Mouse (Mus musculus): ENCODE results near the gene Asprv1. TPM values are rescaled to one million over a fixed set of nuclear protein-coding genes. Genes with fewer than 3 reads are reported as not detected.

Gene Asprv1
- polyA plus RNA-seq, 1 experiment from 2014 or later: 1.0 TPM

DNA sequence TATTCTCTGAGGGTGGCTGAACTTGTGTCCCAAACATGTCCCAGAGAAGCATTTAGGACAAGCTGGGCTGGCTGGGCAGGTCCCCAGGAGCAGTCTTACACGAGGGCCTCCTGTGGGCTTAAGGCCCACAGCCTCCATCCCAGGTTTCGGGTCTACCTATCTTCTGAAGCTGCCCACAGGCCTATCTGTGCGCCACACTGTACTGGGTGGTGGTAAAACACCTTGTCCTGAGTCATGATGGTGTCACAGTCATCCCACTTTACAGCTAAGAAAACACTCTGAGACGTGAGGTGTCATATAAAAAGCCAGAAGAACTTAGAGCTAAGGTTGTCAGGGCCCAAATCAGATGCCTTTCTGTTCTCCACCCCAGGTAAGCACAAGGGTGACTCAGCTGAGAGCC lies 21.7 kb upstream of the Asprv1 start:
- H3K4me3 ChIP-seq (ENCODE audit: low read depth, low read length): no peak overlapping the region
- WGBS: 84% methylated on average over 4 of the region's 4 CpGs
- no peak for ATAC-seq

DNA sequence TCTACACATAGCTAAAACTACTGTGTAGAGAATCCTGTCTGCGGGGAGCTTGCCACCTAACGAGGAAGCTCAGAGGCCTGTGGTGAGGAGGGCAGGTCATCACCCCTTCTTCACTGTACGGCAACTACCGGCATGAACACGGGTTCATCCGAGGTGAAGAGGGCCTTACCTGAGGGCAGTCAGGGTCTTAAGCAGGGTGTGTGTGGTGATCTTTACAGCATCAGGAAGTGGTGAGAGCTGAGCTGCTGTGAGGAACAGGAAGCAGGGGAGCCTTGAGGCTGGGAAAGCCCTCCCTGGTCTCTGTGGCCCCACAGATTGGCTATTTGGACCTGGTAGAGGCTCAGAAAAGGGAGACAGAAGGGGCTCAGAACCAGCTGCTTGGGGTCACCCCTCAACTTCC lies 20.5 kb upstream of the Asprv1 start:
- no peak overlapping the region for H3K27ac ChIP-seq (ENCODE audit: low read depth, low read length)
- H3K9me3 ChIP-seq (replicated peaks; ENCODE audit: control insufficient read depth, low read length): no peaks in the 10 kb centered on the region
- H3K4me2 ChIP-seq (ENCODE audit: low read length): no peak overlapping the region
- ATAC-seq: no peak
- no peak overlapping the region for H3K4me3 ChIP-seq (ENCODE audit: low read depth, low read length)
- no peaks in the 10 kb centered on the region for H3K4me1 ChIP-seq (ENCODE audit: control insufficient read depth, insufficient read depth, low read length)
- no peaks in the 10 kb centered on the region for H3K36me3 ChIP-seq (ENCODE audit: control insufficient read depth, insufficient read depth, low read length)
- H3K9ac ChIP-seq (ENCODE audit: low read length): no peak overlapping the region
- WGBS: 88% methylated on average over 6 of the region's 6 CpGs
- no peak for DNase-seq (ENCODE audit: low spot score)
- H3K27me3 ChIP-seq (replicated peaks; ENCODE audit: control insufficient read depth, insufficient read depth, low read length): no peaks in the 10 kb centered on the region

More for the DNA sequence above, 21.7 kb upstream of the Asprv1 start:
- Histone ChIP-seq H3K9ac (ENCODE audit: low read length) (no peak overlapping the region), H3K9me3 (replicated peaks; ENCODE audit: control insufficient read depth, low read length) (no peaks in the 10 kb centered on the region), H3K36me3 (ENCODE audit: control insufficient read depth, insufficient read depth, low read length) (no peaks in the 10 kb centered on the region), H3K27ac (ENCODE audit: low read depth, low read length) (no peak overlapping the region), H3K4me1 (ENCODE audit: control insufficient read depth, insufficient read depth, low read length) (no peaks in the 10 kb centered on the region), H3K4me2 (ENCODE audit: low read length) (no peak overlapping the region), H3K27me3 (replicated peaks; ENCODE audit: control insufficient read depth, insufficient read depth, low read length) (no peaks in the 10 kb centered on the region)
- no peak for DNase-seq (ENCODE audit: low spot score)

DNA sequence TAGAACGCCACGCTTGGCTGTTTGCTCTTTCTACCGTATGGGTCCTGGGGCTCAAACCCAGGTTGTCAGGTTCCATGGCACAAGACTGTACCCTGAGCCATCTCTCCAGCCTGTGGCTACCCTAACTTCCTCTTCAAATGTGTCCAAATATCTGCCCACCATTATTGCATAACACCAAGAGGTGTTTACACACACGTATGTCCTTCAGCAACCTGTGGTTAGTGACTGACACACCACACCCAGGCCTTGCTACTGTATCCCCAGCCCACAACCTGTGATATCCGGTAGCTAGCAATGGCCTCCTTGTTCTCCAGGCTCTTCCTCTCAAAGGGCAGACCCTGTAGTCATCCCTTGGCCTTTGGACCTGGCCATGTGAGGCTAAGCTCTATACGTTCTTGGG lies 18.7 kb upstream of the Asprv1 start:
- no peak for DNase-seq (ENCODE audit: low spot score)
- WGBS: 92% methylated on average over 6 of the region's 6 CpGs
- Histone ChIP-seq H3K4me2 (ENCODE audit: low read length) (no peak overlapping the region), H3K36me3 (ENCODE audit: control insufficient read depth, insufficient read depth, low read length) (no peaks in the 10 kb centered on the region), H3K4me1 (ENCODE audit: control insufficient read depth, insufficient read depth, low read length) (no peaks in the 10 kb centered on the region), H3K4me3 (ENCODE audit: low read depth, low read length) (no peak overlapping the region), H3K27me3 (replicated peaks; ENCODE audit: control insufficient read depth, insufficient read depth, low read length) (no peaks in the 10 kb centered on the region), H3K9ac (ENCODE audit: low read length) (no peak overlapping the region), H3K9me3 (replicated peaks; ENCODE audit: control insufficient read depth, low read length) (no peaks in the 10 kb centered on the region), H3K27ac (ENCODE audit: low read depth, low read length) (no peak overlapping the region)
- ATAC-seq: no peak

DNA sequence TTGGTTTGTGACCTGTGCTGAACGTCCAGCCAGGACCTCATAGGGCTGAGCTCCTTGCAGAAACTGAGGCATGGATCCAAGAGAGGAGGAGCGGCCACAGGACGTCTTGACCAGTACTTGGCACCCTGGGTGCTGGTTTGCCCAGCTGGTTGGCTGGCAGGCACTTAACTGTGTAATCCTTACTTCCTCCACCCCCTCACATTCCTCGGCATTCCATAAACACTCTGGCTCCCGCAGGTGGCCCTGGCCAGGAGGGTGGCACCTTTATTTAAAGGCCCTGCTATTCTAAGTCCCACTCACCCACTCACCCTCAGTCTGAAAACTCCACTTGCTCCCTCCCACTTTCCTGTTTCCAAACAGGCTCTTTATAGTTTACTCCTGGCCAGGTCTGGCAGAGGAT lies 17.2 kb upstream of the Asprv1 start:
- H3K27ac ChIP-seq (ENCODE audit: low read depth, low read length): no peak overlapping the region
- H3K4me2 ChIP-seq (ENCODE audit: low read length): no peak overlapping the region
- no peak for DNase-seq (ENCODE audit: low spot score)
- 62% methylated on average over 5 of the region's 5 CpGs for WGBS
- H3K9ac ChIP-seq (ENCODE audit: low read length): no peak overlapping the region
- no peak overlapping the region for H3K4me3 ChIP-seq (ENCODE audit: low read depth, low read length)
- H3K36me3 ChIP-seq (ENCODE audit: control insufficient read depth, insufficient read depth, low read length): no peaks in the 10 kb centered on the region
- H3K27me3 ChIP-seq (replicated peaks; ENCODE audit: control insufficient read depth, insufficient read depth, low read length): no peaks in the 10 kb centered on the region
- no peaks in the 10 kb centered on the region for H3K9me3 ChIP-seq (replicated peaks; ENCODE audit: control insufficient read depth, low read length)
- H3K4me1 ChIP-seq (ENCODE audit: control insufficient read depth, insufficient read depth, low read length): no peaks in the 10 kb centered on the region
- no peak for ATAC-seq

DNA sequence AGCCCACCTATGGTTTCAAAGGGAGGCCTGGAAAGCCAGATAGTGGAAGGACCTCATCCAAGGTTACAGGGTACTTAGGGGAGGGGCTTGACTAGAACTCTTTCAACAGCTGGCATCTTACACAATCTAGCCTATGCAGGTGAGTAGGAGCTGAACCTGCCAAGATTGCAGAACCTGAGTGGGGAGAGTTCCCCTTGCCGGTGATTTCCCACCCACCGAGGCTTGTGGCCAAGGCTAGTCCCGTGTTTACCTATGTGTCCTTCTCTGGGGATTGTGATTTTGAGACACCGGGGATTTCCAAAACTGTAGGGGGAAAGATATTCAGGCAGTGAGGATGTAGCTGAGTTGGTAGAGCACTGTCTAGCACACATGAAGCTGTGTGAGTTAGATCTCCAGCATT lies 12.7 kb upstream of the Asprv1 start:
- no peaks in the 10 kb centered on the region for H3K4me1 ChIP-seq (ENCODE audit: control insufficient read depth, insufficient read depth, low read length)
- WGBS: 92% methylated on average over 4 of the region's 4 CpGs
- DNase-seq (ENCODE audit: low spot score) (no peak), ATAC-seq (no peak)
- no peak overlapping the region for H3K4me3 ChIP-seq (ENCODE audit: low read depth, low read length)
- no peak overlapping the region for H3K27ac ChIP-seq (ENCODE audit: low read depth, low read length)
- no peak overlapping the region for H3K9ac ChIP-seq (ENCODE audit: low read length)
- no peaks in the 10 kb centered on the region for H3K36me3 ChIP-seq (ENCODE audit: control insufficient read depth, insufficient read depth, low read length)
- no peaks in the 10 kb centered on the region for H3K27me3 ChIP-seq (replicated peaks; ENCODE audit: control insufficient read depth, insufficient read depth, low read length)
- no peaks in the 10 kb centered on the region for H3K9me3 ChIP-seq (replicated peaks; ENCODE audit: control insufficient read depth, low read length)
- H3K4me2 ChIP-seq (ENCODE audit: low read length): no peak overlapping the region

DNA sequence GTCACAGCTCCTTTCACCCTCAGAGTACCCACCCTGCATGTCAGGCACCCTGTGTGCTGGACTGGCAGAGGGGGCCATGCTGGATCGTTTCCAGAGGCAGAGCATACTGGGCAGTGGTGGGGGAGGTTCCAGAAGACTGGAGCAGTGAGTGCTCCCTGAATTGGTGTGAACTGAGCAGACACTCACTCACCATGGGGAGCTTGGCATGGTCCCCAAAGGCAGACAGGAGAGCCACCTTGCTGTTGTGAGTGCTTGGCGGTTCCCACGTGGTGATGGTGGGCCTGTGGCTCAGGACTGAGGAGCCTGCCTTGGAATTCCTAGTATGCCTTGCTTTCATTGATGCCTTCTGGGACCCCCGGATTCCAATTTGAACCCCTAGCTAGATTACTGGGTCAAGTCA lies 4.8 kb upstream of the Asprv1 start:
- 90% methylated on average over 4 of the region's 4 CpGs for WGBS
- no peaks in the 10 kb centered on the region for H3K36me3 ChIP-seq (ENCODE audit: control insufficient read depth, insufficient read depth, low read length)
- no peak for DNase-seq (ENCODE audit: low spot score)
- H3K4me3 ChIP-seq (ENCODE audit: low read depth, low read length): no peak overlapping the region
- no peak for ATAC-seq
- H3K4me2 ChIP-seq (ENCODE audit: low read length): no peak overlapping the region
- no peak overlapping the region for H3K27ac ChIP-seq (ENCODE audit: low read depth, low read length)
- no peaks in the 10 kb centered on the region for H3K9me3 ChIP-seq (replicated peaks; ENCODE audit: control insufficient read depth, low read length)
- no peaks in the 10 kb centered on the region for H3K4me1 ChIP-seq (ENCODE audit: control insufficient read depth, insufficient read depth, low read length)
- H3K27me3 ChIP-seq (replicated peaks; ENCODE audit: control insufficient read depth, insufficient read depth, low read length): no peaks in the 10 kb centered on the region
- H3K9ac ChIP-seq (ENCODE audit: low read length): no peak overlapping the region

DNA sequence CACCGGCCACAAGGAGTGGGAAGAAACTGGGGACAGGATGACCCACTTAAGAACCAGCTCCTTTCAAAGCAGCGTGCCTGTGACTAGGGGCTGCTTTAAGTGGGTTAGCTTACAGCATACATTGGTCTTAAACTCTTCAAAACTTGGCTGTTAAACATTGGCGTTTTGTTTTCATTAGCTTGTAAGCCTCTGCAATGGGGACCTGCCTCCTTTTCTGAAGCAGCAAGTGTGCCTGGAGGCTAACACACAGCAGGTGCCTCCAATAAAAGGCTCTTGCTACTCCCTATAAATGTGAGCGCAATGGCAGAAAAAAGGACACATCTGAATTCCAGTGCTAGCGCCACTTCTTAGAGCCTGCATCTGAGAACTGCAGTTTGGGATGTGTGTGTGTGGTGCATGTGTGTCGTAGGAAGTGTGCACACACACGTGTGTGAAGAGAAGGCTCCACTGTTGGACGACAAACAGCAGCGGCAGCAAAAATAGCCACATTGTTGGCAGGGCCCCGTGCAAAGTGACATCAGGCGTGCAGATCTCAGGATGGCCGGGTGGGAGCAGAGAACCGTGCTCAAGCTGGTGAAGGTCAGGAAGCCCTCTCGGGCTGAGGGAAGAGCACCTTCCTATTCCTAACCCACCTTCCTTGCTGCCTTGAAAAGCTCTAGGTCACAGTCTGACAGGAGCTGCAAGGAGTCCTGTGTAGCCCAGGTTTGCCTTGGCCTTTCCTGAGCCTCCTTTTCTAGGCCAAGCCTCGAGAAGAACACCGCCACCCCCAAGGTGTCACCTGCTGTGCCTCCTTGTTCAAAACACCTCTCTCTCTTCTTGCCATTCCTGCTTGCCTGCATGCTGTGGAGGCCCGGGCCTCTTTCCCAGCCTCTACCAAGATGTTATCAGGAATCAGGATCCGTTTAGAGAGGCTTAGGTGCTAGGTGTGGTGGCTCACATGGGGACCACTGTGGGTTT lies 3.6 kb upstream of the Asprv1 start:
- H3K4me1 ChIP-seq (ENCODE audit: control insufficient read depth, insufficient read depth, low read length): no peaks in the 10 kb centered on the region
- no peak overlapping the region for H3K4me3 ChIP-seq (ENCODE audit: low read depth, low read length)
- H3K27ac ChIP-seq (ENCODE audit: low read depth, low read length): no peak overlapping the region
- DNase-seq (ENCODE audit: low spot score) (peak; percentile 13), ATAC-seq (no peak)
- H3K9ac ChIP-seq (ENCODE audit: low read length): no peak overlapping the region
- H3K36me3 ChIP-seq (ENCODE audit: control insufficient read depth, insufficient read depth, low read length): no peaks in the 10 kb centered on the region
- H3K4me2 ChIP-seq (ENCODE audit: low read length): no peak overlapping the region
- no peaks in the 10 kb centered on the region for H3K9me3 ChIP-seq (replicated peaks; ENCODE audit: control insufficient read depth, low read length)
- 51% methylated on average over 18 of the region's 18 CpGs for WGBS
- H3K27me3 ChIP-seq (replicated peaks; ENCODE audit: control insufficient read depth, insufficient read depth, low read length): no peaks in the 10 kb centered on the region

DNA sequence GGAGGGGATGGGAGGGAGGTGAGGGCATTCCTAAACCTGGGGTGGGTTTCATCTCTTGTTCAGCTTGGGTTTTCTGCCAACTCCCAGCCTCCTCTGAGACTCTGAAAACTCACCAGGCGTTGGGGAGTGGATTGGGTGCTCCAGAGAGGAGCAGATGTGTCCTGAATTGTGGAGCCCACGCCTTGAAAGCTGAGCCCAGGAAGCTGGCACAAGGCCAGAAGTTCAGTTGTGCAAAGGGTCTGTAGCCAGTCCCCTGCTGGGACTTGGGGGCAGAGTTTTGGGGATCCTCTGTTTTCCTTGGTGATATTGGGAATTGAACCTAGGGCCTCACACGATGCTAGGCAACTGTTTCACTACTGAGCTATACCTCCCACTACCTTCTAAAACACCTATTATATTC lies 2.2 kb downstream of the Asprv1 start:
- no peaks in the 10 kb centered on the region for H3K36me3 ChIP-seq (ENCODE audit: control insufficient read depth, insufficient read depth, low read length)
- ATAC-seq: no peak
- H3K9ac ChIP-seq (ENCODE audit: low read length): no peak overlapping the region
- H3K4me1 ChIP-seq (ENCODE audit: control insufficient read depth, insufficient read depth, low read length): no peaks in the 10 kb centered on the region
- WGBS: 56% methylated on average over 3 of the region's 3 CpGs
- H3K4me2 ChIP-seq (ENCODE audit: low read length): no peak overlapping the region
- H3K27ac ChIP-seq (ENCODE audit: low read depth, low read length): no peak overlapping the region
- no peaks in the 10 kb centered on the region for H3K9me3 ChIP-seq (replicated peaks; ENCODE audit: control insufficient read depth, low read length)
- peak; percentile 5 for DNase-seq (ENCODE audit: low spot score)
- no peak overlapping the region for H3K4me3 ChIP-seq (ENCODE audit: low read depth, low read length)
- no peaks in the 10 kb centered on the region for H3K27me3 ChIP-seq (replicated peaks; ENCODE audit: control insufficient read depth, insufficient read depth, low read length)

DNA sequence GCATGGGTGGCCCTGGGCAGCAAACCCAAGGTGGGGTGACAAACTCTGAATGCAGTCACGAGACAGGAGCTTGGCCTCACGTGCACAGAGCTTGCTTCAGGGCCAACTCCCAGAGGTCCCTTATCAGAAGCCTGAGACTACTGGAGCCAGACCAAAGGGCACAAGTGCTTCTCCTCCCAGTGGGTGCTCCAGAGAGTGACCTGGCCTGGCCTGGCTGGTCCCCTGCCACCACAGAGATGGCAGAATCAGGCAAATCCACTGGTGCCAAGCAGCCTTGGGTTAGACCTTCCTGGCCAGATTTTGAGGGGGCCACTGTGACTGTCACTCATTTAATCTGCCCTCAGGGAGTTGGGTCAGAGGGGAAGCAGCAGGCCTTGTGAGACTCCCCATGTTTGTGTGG lies 8.5 kb downstream of the Asprv1 start:
- H3K4me1 ChIP-seq (ENCODE audit: control insufficient read depth, insufficient read depth, low read length): no peaks in the 10 kb centered on the region
- H3K4me2 ChIP-seq (ENCODE audit: low read length): no peak overlapping the region
- DNase-seq (ENCODE audit: low spot score) (no peak), ATAC-seq (no peak)
- no peaks in the 10 kb centered on the region for H3K9me3 ChIP-seq (replicated peaks; ENCODE audit: control insufficient read depth, low read length)
- no peaks in the 10 kb centered on the region for H3K36me3 ChIP-seq (ENCODE audit: control insufficient read depth, insufficient read depth, low read length)
- WGBS: 81% methylated on average over 2 of the region's 2 CpGs
- H3K4me3 ChIP-seq (ENCODE audit: low read depth, low read length): no peak overlapping the region
- H3K27ac ChIP-seq (ENCODE audit: low read depth, low read length): no peak overlapping the region
- no peak overlapping the region for H3K9ac ChIP-seq (ENCODE audit: low read length)
- H3K27me3 ChIP-seq (replicated peaks; ENCODE audit: control insufficient read depth, insufficient read depth, low read length): no peaks in the 10 kb centered on the region

Measured in forebrain, embryonic 14.5 days (tissue).